Mouse (Mus musculus) stomach, embryonic 15.5 days (tissue): ENCODE results near the gene Cpsf7. TPM values are rescaled to one million over a fixed set of nuclear protein-coding genes. Genes with fewer than 3 reads are reported as not detected.

Source experiments
- ATAC-seq: fragments of 200-750 bp; cut with Nextera tagmentation; 2 replicates; pipeline ENCODE4 v1.8.0; 2017; ENCODE audit warnings: low read depth, moderate number of reproducible peaks, moderate TSS enrichment; ENCODE audit not compliant: insufficient read depth, low FRiP score
- H3K27ac ChIP-seq: fragments of 300-500 bp; sonication (generic); 2 replicates; pipeline ENCODE4 v1.5.1; 2015; ENCODE audit warnings: mild to moderate bottlenecking, inconsistent platforms
- H3K27me3 ChIP-seq: fragments of 300-500 bp; sonication (generic); replicated peaks from 2 replicates; pipeline ENCODE4 v1.6.1; 2015; ENCODE audit warnings: inconsistent platforms
- H3K36me3 ChIP-seq: fragments of 300-500 bp; sonication (generic); 2 replicates; pipeline ENCODE4 v1.6.1; 2015; ENCODE audit warnings: inconsistent platforms
- H3K4me1 ChIP-seq: fragments of 300-500 bp; sonication (generic); 2 replicates; pipeline ENCODE4 v1.6.1; 2015; ENCODE audit warnings: inconsistent platforms
- H3K4me2 ChIP-seq: fragments of 300-500 bp; sonication (generic); 2 replicates; pipeline ENCODE4 v1.6.1; 2015; ENCODE audit warnings: mild to moderate bottlenecking, inconsistent platforms
- H3K4me3 ChIP-seq: fragments of 300-500 bp; sonication (generic); replicated peaks from 2 replicates; pipeline ENCODE4 v1.5.1; 2015; ENCODE audit warnings: inconsistent platforms
- H3K9ac ChIP-seq: fragments of 300-500 bp; sonication (generic); 2 replicates; pipeline ENCODE4 v1.6.1; 2015; ENCODE audit warnings: inconsistent platforms
- H3K9me3 ChIP-seq: fragments of 300-500 bp; sonication (generic); 2 replicates; pipeline ENCODE4 v1.6.1; 2016; ENCODE audit warnings: inconsistent platforms
- WGBS: fragments of 180-500 bp; shearing (Covaris S2); methylation state at CpG from one replicate; pipeline ENCODE4 v1.1.7; 2015; 5-methylcytosine and 5-hydroxymethylcytosine counted together
- polyA plus RNA-seq: library from polyadenylated mRNA; unstranded; fragments of >200 nt; fragmentation: Nextera tagmentation; extraction: Ambion mirVana; gene quantifications from 2 replicates; pipeline ENCODE4 v1.2.1, GENCODE M21; 2015

Gene Cpsf7
- polyA plus RNA-seq = 30.8 and 37.7 TPM in 2 replicates

- Histone ChIP-seq H3K27ac (peak within 1 kb of the TSS; percentile 97), H3K4me2 (peak within 1 kb of the TSS; percentile 64), H3K4me3 (peak within 1 kb of the TSS; percentile 86), H3K4me1 (peaks cover 18% of the 10 kb centered on the region), H3K27me3 (no peaks in the 10 kb centered on the region), H3K36me3 (peaks cover 10% of the 10 kb centered on the region), H3K9ac (peak within 1 kb of the TSS; percentile 82), H3K9me3 (no peaks in the 10 kb centered on the region)
- ATAC-seq = peak; percentile 92
- under 1% methylated on average over 88 of the region's 93 CpGs for WGBS
Measured at GRCm38 (mm10) chr19:10525106-10525901, at the start of gene Cpsf7. TSS of gene Cpsf7 (plus strand) at chr19:10525266.

GRCm38 (mm10) chr19:10479541-10479940 lies 45.5 kb upstream of the Cpsf7 start:
- no peaks in the 10 kb centered on the region for H3K9me3 ChIP-seq
- H3K36me3 ChIP-seq = no peaks in the 10 kb centered on the region
- no peak overlapping the region for H3K27ac ChIP-seq
- ATAC-seq = no peak
- H3K4me1 ChIP-seq = no peaks in the 10 kb centered on the region
- H3K4me2 ChIP-seq = no peak overlapping the region
- H3K4me3 ChIP-seq = no peak overlapping the region
- no peak overlapping the region for H3K9ac ChIP-seq
- no peaks in the 10 kb centered on the region for H3K27me3 ChIP-seq
- WGBS = 53% methylated on average over 4 of the region's 4 CpGs

- no peak within 1 kb of the TSS for H3K9ac ChIP-seq
- WGBS = 38% methylated on average over 6 of the region's 6 CpGs
- 0 out of 2 replicates have a peak, but pooled peaks cover 3% of the 10 kb centered on the region for H3K4me1 ChIP-seq
- no peaks in the 10 kb centered on the region for H3K36me3 ChIP-seq
- H3K4me3 ChIP-seq = no peak within 1 kb of the TSS
- H3K27ac ChIP-seq = no peak within 1 kb of the TSS
- 0 out of 2 replicates have a peak, but pooled peaks cover 6% of the 10 kb centered on the region for H3K27me3 ChIP-seq
- H3K9me3 ChIP-seq = no peaks in the 10 kb centered on the region
- ATAC-seq = no peak; the same call in 1 of the 2 replicates
- H3K4me2 ChIP-seq = no peak within 1 kb of the TSS
Measured at GRCm38 (mm10) chr19:10482703-10483102, 42.4 kb upstream of the Cpsf7 start, which contains the start of gene Ppp1r32. TSS of gene Ppp1r32 (minus strand) at chr19:10482928.

- 0 out of 2 replicates have a peak, but pooled peaks cover 6% of the 10 kb centered on the region for H3K27me3 ChIP-seq
- 18% methylated on average over 9 of the region's 9 CpGs for WGBS
- H3K27ac ChIP-seq = no peak overlapping the region
- peak; percentile 30; the same call in 1 of the 2 replicates for ATAC-seq
- 0 out of 2 replicates have a peak, but pooled peaks cover 3% of the 10 kb centered on the region for H3K4me1 ChIP-seq
- no peaks in the 10 kb centered on the region for H3K36me3 ChIP-seq
- H3K4me2 ChIP-seq = no peak overlapping the region
- no peak overlapping the region for H3K4me3 ChIP-seq
- H3K9ac ChIP-seq = no peak overlapping the region
- no peaks in the 10 kb centered on the region for H3K9me3 ChIP-seq
Measured at GRCm38 (mm10) chr19:10486264-10486738, 38.8 kb upstream of the Cpsf7 start.

- Histone ChIP-seq H3K4me1 (no peaks in the 10 kb centered on the region), H3K27ac (no peak overlapping the region), H3K9ac (no peak overlapping the region), H3K36me3 (0 out of 2 replicates have a peak, but pooled peaks cover 2% of the 10 kb centered on the region), H3K9me3 (no peaks in the 10 kb centered on the region), H3K4me2 (no peak overlapping the region), H3K4me3 (no peak overlapping the region), H3K27me3 (no peaks in the 10 kb centered on the region)
- WGBS = 81% methylated on average over 1 of the region's 1 CpGs
- ATAC-seq = no peak
Measured at GRCm38 (mm10) chr19:10495670-10496069, 29.4 kb upstream of the Cpsf7 start.

GRCm38 (mm10) chr19:10496976-10497375 lies 28.1 kb upstream of the Cpsf7 start:
- Histone ChIP-seq H3K27me3 (no peaks in the 10 kb centered on the region), H3K9ac (no peak overlapping the region), H3K4me1 (no peaks in the 10 kb centered on the region), H3K36me3 (peaks cover 13% of the 10 kb centered on the region; the same call in 1 of the 2 replicates), H3K4me2 (no peak overlapping the region), H3K27ac (no peak overlapping the region), H3K4me3 (no peak overlapping the region), H3K9me3 (no peaks in the 10 kb centered on the region)
- no peak for ATAC-seq
- 48% methylated on average over 2 of the region's 2 CpGs for WGBS

GRCm38 (mm10) chr19:10497512-10498160 lies 27.4 kb upstream of the Cpsf7 start:
- H3K4me3 ChIP-seq = no peak overlapping the region
- peaks cover 13% of the 10 kb centered on the region; the same call in 1 of the 2 replicates for H3K36me3 ChIP-seq
- no peaks in the 10 kb centered on the region for H3K27me3 ChIP-seq
- no peak overlapping the region for H3K4me2 ChIP-seq
- no peak overlapping the region for H3K27ac ChIP-seq
- H3K9ac ChIP-seq = no peak overlapping the region
- 48% methylated on average over 8 of the region's 8 CpGs for whole genome bisulfite sequencing
- ATAC-seq = no peak
- H3K4me1 ChIP-seq = no peaks in the 10 kb centered on the region
- H3K9me3 ChIP-seq = no peaks in the 10 kb centered on the region

GRCm38 (mm10) chr19:10500581-10500980 lies 24.5 kb upstream of the Cpsf7 start:
- Histone ChIP-seq H3K27ac (peak overlapping the region; percentile 14; the same call in 1 of the 2 replicates), H3K4me2 (no peak overlapping the region), H3K36me3 (peaks cover 13% of the 10 kb centered on the region; the same call in 1 of the 2 replicates), H3K9me3 (no peaks in the 10 kb centered on the region), H3K4me1 (no peaks in the 10 kb centered on the region), H3K27me3 (no peaks in the 10 kb centered on the region), H3K9ac (no peak overlapping the region), H3K4me3 (no peak overlapping the region)
- 61% methylated on average over 8 of the region's 8 CpGs for WGBS
- ATAC-seq = no peak

- Histone ChIP-seq H3K4me3 (no peak overlapping the region), H3K4me2 (no peak overlapping the region), H3K27me3 (no peaks in the 10 kb centered on the region), H3K27ac (no peak overlapping the region), H3K36me3 (peaks cover 15% of the 10 kb centered on the region), H3K4me1 (no peaks in the 10 kb centered on the region), H3K9ac (no peak overlapping the region), H3K9me3 (no peaks in the 10 kb centered on the region)
- ATAC-seq = peak; percentile 53; the same call in 1 of the 2 replicates
- 3% methylated on average over 4 of the region's 4 CpGs for WGBS
Measured at GRCm38 (mm10) chr19:10502571-10502970, 22.5 kb upstream of the Cpsf7 start.

- Histone ChIP-seq H3K4me1 (no peaks in the 10 kb centered on the region), H3K4me2 (no peak overlapping the region), H3K36me3 (peaks cover 10% of the 10 kb centered on the region; the same call in 1 of the 2 replicates), H3K27me3 (no peaks in the 10 kb centered on the region), H3K9ac (no peak overlapping the region), H3K4me3 (no peak overlapping the region), H3K27ac (no peak overlapping the region), H3K9me3 (no peaks in the 10 kb centered on the region)
- WGBS = 70% methylated on average over 6 of the region's 6 CpGs
- no peak for ATAC-seq
Measured at GRCm38 (mm10) chr19:10510759-10511330, 14.2 kb upstream of the Cpsf7 start.

GRCm38 (mm10) chr19:10520355-10520754 lies 4.7 kb upstream of the Cpsf7 start:
- WGBS = 56% methylated on average over 1 of the region's 1 CpGs
- no peak for ATAC-seq
- no peak overlapping the region for H3K9ac ChIP-seq

More at GRCm38 (mm10) chr19:10520355-10520754, 4.7 kb upstream of the Cpsf7 start:
- Histone ChIP-seq H3K27ac (no peak overlapping the region), H3K36me3 (peaks cover 11% of the 10 kb centered on the region), H3K27me3 (no peaks in the 10 kb centered on the region), H3K9me3 (no peaks in the 10 kb centered on the region), H3K4me2 (no peak overlapping the region), H3K4me3 (no peak overlapping the region), H3K4me1 (peaks cover 4% of the 10 kb centered on the region; the same call in 1 of the 2 replicates)
